ENCODE assay signal across 8 mouse cellular contexts in the genomic region with DNA sequence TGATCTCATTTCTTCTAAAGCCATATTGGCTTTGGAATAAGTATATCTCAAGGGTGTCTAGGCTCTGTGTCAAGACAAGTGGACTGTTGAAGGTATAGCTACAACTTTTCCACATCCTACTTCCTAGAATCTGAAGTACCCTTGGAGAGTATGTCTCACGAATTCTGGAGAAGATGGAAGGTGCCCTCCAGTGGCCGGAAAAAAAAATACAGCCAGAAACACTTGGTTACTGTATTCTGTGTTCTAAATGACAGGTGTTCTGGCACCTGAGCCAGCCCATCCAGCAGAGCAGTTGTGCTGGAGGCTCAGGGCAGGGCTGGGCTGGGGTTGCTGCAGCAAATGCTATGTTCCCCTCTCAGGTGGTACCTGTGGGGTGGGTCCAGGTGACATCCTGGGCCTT. TPM values are rescaled to one million over a fixed set of nuclear protein-coding genes. Genes with fewer than 3 reads are reported as not detected.
DNase-seq lines count a peak whose midpoint lies in the region; TF ChIP-seq lines count a peak whose summit lies in the region.

No protein-coding gene starts in this region.

- 5% methylated on average over 2 of the region's 2 CpGs for WGBS in cerebellum, adult 2 months
- WGBS in large intestine, adult 2 months, result 9% methylated on average over 2 of the region's 2 CpGs

- DNase-seq in adrenal gland, adult (ENCODE audit: inconsistent age in 2 of 2, low spot score in 1 of 2), result peak; percentile 47 to 81
- no peak for DNase-seq in adrenal gland, adult 8-10 months
- peak; percentile 76 to 83 for DNase-seq in cerebellum, adult 2 months
- DNase-seq in frontal cortex, postnatal 14 days (ENCODE audit: low spot score in 2 of 2), result peak; percentile 54 to 78
- peak; percentile 39 for DNase-seq in large intestine, adult 2 months (ENCODE audit: low read depth, low spot score)
- DNase-seq in lung, postnatal 10 days, result peak; percentile 75
- peak; percentile 81 to 84 for DNase-seq in right cerebral cortex, postnatal 10 days (ENCODE audit: low spot score in 2 of 2)

- TF ChIP-seq CTCF in E14TG2a.4 (conservative IDR thresholded peaks at IDR 0.05; ENCODE audit: low read length), result peak; percentile 78
- TF ChIP-seq CTCF in cerebellum, adult 2 months (IDR thresholded peaks at IDR 0.05; ENCODE audit: borderline replicate concordance, insufficient read depth, low read depth, low read length), result peak; percentile 50; the same call in 1 of the 2 replicates

- H3K4me1 ChIP-seq in E14TG2a.4 (replicated peaks; ENCODE audit: low read depth, low read length), result peaks cover 5% of the 10 kb centered on the region; the same call in 1 of the 2 replicates
- peaks cover 3% of the 10 kb centered on the region; the same call in 1 of the 2 replicates for H3K4me1 ChIP-seq in cerebellum, adult 2 months (ENCODE audit: control insufficient read depth, insufficient read depth, low read length)

- TF ChIP-seq POLR2A in cerebellum, adult 2 months (IDR thresholded peaks at IDR 0.05; ENCODE audit: borderline replicate concordance, insufficient read depth, low read length), result no peak

- H3K27ac ChIP-seq in cerebellum, adult 2 months (ENCODE audit: insufficient read depth, low read length), result no peak overlapping the region

- no peaks in the 10 kb centered on the region for H3K9me3 ChIP-seq in E14TG2a.4 (ENCODE audit: low read length)

- H3K4me3 ChIP-seq in E14TG2a.4 (replicated peaks; ENCODE audit: low read length), result no peak overlapping the region
- no peak overlapping the region for H3K4me3 ChIP-seq in cerebellum, adult 2 months (replicated peaks; ENCODE audit: insufficient read depth, low read depth, low read length)

- H3K27me3 ChIP-seq in E14TG2a.4 (ENCODE audit: insufficient read depth, low read length), result no peaks in the 10 kb centered on the region
- no peaks in the 10 kb centered on the region for H3K27me3 ChIP-seq in cerebellum, adult 2 months (ENCODE audit: control insufficient read depth, insufficient read depth, low read length)

- peaks cover 39% of the 10 kb centered on the region for H3K36me3 ChIP-seq in E14TG2a.4 (ENCODE audit: insufficient read depth, low read length)

RNA-seq across cellular contexts. Expression of a gene that starts 21.3 kb away (rescaled TPM):
- 10 to 100 TPM; 54.5 to 66.9 (median 61.4) TPM for total RNA-seq in adrenal gland, adult 8-10 months (2022)
- polyA plus RNA-seq in cerebellum, adult 2 months (2012; rRNA removed), result 318 and 338 TPM in 2 replicates
- 13.6 and 17.0 TPM in 2 replicates for polyA plus RNA-seq in large intestine, adult 2 months (2012; rRNA removed)

RNA-seq across cellular contexts. Expression of a gene that starts 32.8 kb away (rescaled TPM):
- 100 to 1,000 TPM; 184 to 206 (median 197) TPM for total RNA-seq in adrenal gland, adult 8-10 months (2022)
- 191 and 195 TPM in 2 replicates for polyA plus RNA-seq in cerebellum, adult 2 months (2012; rRNA removed)
- polyA plus RNA-seq in large intestine, adult 2 months (2012; rRNA removed), result 181 and 205 TPM in 2 replicates

RNA-seq across cellular contexts. Expression of a gene that starts 41.3 kb away (rescaled TPM):
- total RNA-seq in adrenal gland, adult 8-10 months (2022), result 1 to 10 TPM; 1.5 to 3.2 (median 2.6) TPM
- polyA plus RNA-seq in cerebellum, adult 2 months (2012; rRNA removed), result 89.3 and 90.3 TPM in 2 replicates
- 1.3 and 1.5 TPM in 2 replicates for polyA plus RNA-seq in large intestine, adult 2 months (2012; rRNA removed)

RNA-seq across cellular contexts. Expression of a gene that starts 51.3 kb away (rescaled TPM):
- total RNA-seq in adrenal gland, adult 8-10 months (2022), result 10 to 100 TPM; 58.5 to 79.0 (median 62.9) TPM
- polyA plus RNA-seq in cerebellum, adult 2 months (2012; rRNA removed), result 98.4 and 103 TPM in 2 replicates
- polyA plus RNA-seq in large intestine, adult 2 months (2012; rRNA removed), result 224 and 270 TPM in 2 replicates

RNA-seq across cellular contexts. Expression of a gene that starts 54.3 kb away (rescaled TPM):
- total RNA-seq in adrenal gland, adult 8-10 months (2022), result 1 to 10 TPM; 2.1 to 2.8 (median 2.6) TPM
- polyA plus RNA-seq in cerebellum, adult 2 months (2012; rRNA removed), result 84.0 and 102 TPM in 2 replicates
- 1.8 and 2.0 TPM in 2 replicates for polyA plus RNA-seq in large intestine, adult 2 months (2012; rRNA removed)

Comparison
In these comparisons a context has a peak if more than half of its experiments do, and no peak if none do; other contexts are left out.
1. RNA of a gene that starts 21.3 kb away (polyA plus RNA-seq): 318 to 338 TPM in cerebellum, adult 2 months; 13.6 to 17.0 TPM in large intestine, adult 2 months; every median in the first group is over 10 times any median in the second.
2. RNA of a gene that starts 41.3 kb away (polyA plus RNA-seq): 89.3 to 90.3 TPM in cerebellum, adult 2 months; 1.3 to 1.5 TPM in large intestine, adult 2 months; every median in the first group is over 10 times any median in the second.